Mouse (Mus musculus): ENCODE data around the gene Cd163.

Cd163 gene

GRCm38 (mm10) chr6:124364328-124364727 lies 59.9 kb downstream of the Cd163 start:
- DNase-seq (ENCODE audit: low spot score), result no peak

GRCm38 (mm10) chr6:124373584-124374206 lies 69.2 kb downstream of the Cd163 start:
- DNase-seq (ENCODE audit: low spot score), result no peak

- no peak for DNase-seq (ENCODE audit: low spot score)
These were observed 70.2 kb downstream of the Cd163 start for GRCm38 (mm10) chr6:124374683-124375082.

- no peak for DNase-seq (ENCODE audit: low spot score)
These were observed 71.0 kb downstream of the Cd163 start for GRCm38 (mm10) chr6:124375435-124375884.

DNA sequence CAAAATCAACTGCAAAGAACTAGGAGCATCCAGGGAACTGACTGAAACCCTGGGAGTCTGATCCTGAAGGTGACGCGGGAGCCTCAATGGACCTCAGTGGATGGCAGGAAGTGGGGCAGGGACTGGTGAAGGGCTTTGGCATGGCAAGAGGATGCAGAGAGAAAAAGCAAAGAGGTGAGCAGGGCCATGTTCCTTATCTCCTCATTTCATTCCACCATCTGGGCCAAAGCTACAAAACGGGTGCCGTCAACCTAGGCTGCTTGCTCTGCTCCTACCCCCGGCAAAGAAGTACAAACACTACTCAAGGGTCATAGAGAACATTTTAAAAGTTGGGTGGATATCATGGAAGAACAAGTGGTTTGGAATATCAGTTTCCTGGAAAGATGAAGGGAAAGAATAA lies 71.9 kb downstream of the Cd163 start:
- DNase-seq (ENCODE audit: low spot score), result no peak

GRCm38 (mm10) chr6:124377494-124378255 lies 73.2 kb downstream of the Cd163 start:
- no peak for DNase-seq (ENCODE audit: low spot score)

DNA sequence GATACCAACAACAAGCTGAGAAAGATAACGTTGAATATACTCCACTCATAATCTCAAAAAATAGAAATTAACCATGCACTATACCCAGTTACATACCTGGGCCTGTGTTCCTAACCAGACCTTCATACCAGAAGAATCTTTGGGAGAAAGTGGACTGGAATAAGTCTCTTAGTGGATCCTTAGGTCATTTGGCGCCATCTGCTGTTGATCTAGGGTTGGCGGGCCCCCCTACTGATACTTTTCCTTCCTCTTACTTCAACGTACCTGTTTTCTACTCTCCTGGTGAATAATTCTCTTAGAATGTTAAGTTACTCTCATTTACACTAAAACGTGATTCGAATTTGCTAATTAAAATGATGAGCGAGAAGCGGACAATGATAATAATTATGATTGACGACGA lies 74.9 kb downstream of the Cd163 start:
- DNase-seq (ENCODE audit: low spot score), result no peak

All from urinary bladder, postnatal 10 days (tissue).